Mouse (Mus musculus): ENCODE data around the gene Tada2a. TPM values are rescaled to one million over a fixed set of nuclear protein-coding genes. Genes with fewer than 3 reads are reported as not detected.
A peak's percentile ranks its signal among the peaks of the same experiment; 100 is the strongest.

Gene Tada2a
- polyA plus RNA-seq, 1 experiment = 0.15 TPM

GRCm38 (mm10) chr11:84081901-84082300 is 47.5 kb downstream of the Tada2a start:
- no peaks in the 10 kb centered on the region for H3K4me1 ChIP-seq (ENCODE audit: control insufficient read depth)
- H3K4me3 ChIP-seq (replicated peaks) = no peak overlapping the region
- peaks cover 49% of the 10 kb centered on the region for H3K36me3 ChIP-seq (ENCODE audit: control insufficient read depth)
- H3K27me3 ChIP-seq (ENCODE audit: control insufficient read depth) = no peaks in the 10 kb centered on the region
- TF ChIP-seq GATA1 (IDR thresholded peaks at IDR 0.05; ENCODE audit: low read length) (no peak), TAL1 (IDR thresholded peaks at IDR 0.05; ENCODE audit: low read length) (no peak)
- H3K9me3 ChIP-seq (ENCODE audit: control insufficient read depth, low read length) = no peaks in the 10 kb centered on the region

DNA sequence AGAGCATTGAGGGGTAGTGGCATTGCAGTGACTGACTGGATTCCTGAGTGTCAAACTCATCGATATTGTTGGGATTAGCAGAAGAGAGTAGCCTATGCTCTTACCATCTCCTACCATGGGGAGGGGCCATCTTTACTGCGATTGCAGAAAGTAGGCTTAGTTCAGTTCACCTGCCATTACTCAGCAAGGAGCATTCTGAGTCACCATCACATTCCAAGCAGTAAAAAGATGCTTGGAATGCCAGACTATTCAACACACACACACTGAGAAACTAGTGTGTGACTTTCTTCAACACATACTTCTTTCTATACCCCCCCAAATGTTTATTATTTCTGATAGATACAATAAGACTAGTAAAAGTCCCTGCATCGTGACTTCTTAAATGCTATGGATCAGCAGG is 49.1 kb downstream of the Tada2a start:
- no peak for TF ChIP-seq TAL1 (IDR thresholded peaks at IDR 0.05; ENCODE audit: low read length)
- TF ChIP-seq GATA1 (IDR thresholded peaks at IDR 0.05; ENCODE audit: low read length) = no peak
- Histone ChIP-seq H3K36me3 (ENCODE audit: control insufficient read depth) (peaks cover 39% of the 10 kb centered on the region), H3K4me3 (replicated peaks) (no peak overlapping the region), H3K9me3 (ENCODE audit: control insufficient read depth, low read length) (no peaks in the 10 kb centered on the region), H3K27me3 (ENCODE audit: control insufficient read depth) (no peaks in the 10 kb centered on the region), H3K4me1 (ENCODE audit: control insufficient read depth) (no peaks in the 10 kb centered on the region)

DNA sequence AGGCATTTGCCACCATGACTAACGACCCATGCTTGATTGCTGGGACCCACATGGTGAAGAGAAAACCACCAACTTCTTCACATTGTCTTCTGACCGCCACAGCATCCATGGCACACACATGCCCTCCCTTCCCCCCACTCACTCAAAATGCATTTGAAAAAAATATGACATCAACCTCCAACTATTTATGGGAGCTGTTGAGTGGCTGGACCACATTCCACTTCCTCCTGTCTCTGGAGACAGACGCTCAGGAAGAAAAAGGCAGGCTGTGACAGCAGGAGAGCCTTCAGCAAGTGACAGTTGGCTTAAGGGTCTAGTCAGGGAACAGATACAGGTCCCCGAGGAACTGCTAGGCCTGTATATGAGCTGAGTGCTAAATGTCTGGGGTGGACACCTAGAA is 49.5 kb downstream of the Tada2a start:
- peaks cover 39% of the 10 kb centered on the region for H3K36me3 ChIP-seq (ENCODE audit: control insufficient read depth)
- H3K9me3 ChIP-seq (ENCODE audit: control insufficient read depth, low read length) = no peaks in the 10 kb centered on the region
- TF ChIP-seq TAL1 (IDR thresholded peaks at IDR 0.05; ENCODE audit: low read length) (no peak), GATA1 (IDR thresholded peaks at IDR 0.05; ENCODE audit: low read length) (no peak)
- H3K4me1 ChIP-seq (ENCODE audit: control insufficient read depth) = no peaks in the 10 kb centered on the region
- no peak overlapping the region for H3K4me3 ChIP-seq (replicated peaks)
- H3K27me3 ChIP-seq (ENCODE audit: control insufficient read depth) = no peaks in the 10 kb centered on the region

GRCm38 (mm10) chr11:84079361-84079760 is 50.0 kb downstream of the Tada2a start:
- H3K27me3 ChIP-seq (ENCODE audit: control insufficient read depth) = no peaks in the 10 kb centered on the region
- no peak for TF ChIP-seq TAL1 (IDR thresholded peaks at IDR 0.05; ENCODE audit: low read length)
- TF ChIP-seq GATA1 (IDR thresholded peaks at IDR 0.05; ENCODE audit: low read length) = no peak
- no peaks in the 10 kb centered on the region for H3K4me1 ChIP-seq (ENCODE audit: control insufficient read depth)
- no peaks in the 10 kb centered on the region for H3K9me3 ChIP-seq (ENCODE audit: control insufficient read depth, low read length)
- no peak overlapping the region for H3K4me3 ChIP-seq (replicated peaks)
- H3K36me3 ChIP-seq (ENCODE audit: control insufficient read depth) = peaks cover 38% of the 10 kb centered on the region

DNA sequence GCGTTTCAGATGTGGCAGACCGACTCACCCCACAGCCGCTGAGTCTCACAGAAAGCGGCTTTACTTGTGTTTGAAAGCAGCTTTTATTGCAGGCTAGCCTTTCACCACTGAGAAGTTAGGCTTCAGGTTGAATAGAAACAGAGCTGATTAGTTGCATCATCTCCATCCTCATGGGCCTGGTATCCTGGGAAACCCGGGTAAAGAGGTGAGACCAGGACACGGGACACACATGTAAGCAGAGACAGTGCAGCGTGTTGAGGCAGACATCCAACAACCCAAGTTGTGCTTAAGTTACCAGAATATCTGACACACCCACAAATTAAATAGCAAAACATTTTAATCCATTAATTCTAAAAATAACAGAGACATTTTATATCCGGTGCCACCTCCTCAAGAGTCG is 50.8 kb downstream of the Tada2a start:
- no peaks in the 10 kb centered on the region for H3K4me1 ChIP-seq (ENCODE audit: control insufficient read depth)
- H3K4me3 ChIP-seq (replicated peaks) = no peak overlapping the region
- no peaks in the 10 kb centered on the region for H3K9me3 ChIP-seq (ENCODE audit: control insufficient read depth, low read length)
- no peaks in the 10 kb centered on the region for H3K27me3 ChIP-seq (ENCODE audit: control insufficient read depth)
- peaks cover 36% of the 10 kb centered on the region for H3K36me3 ChIP-seq (ENCODE audit: control insufficient read depth)
- TF ChIP-seq TAL1 (IDR thresholded peaks at IDR 0.05; ENCODE audit: low read length) = no peak

- no peaks in the 10 kb centered on the region for H3K4me1 ChIP-seq (ENCODE audit: control insufficient read depth)
- H3K4me3 ChIP-seq (replicated peaks) = no peak overlapping the region
- H3K36me3 ChIP-seq (ENCODE audit: control insufficient read depth) = peaks cover 24% of the 10 kb centered on the region
- H3K27me3 ChIP-seq (ENCODE audit: control insufficient read depth) = no peaks in the 10 kb centered on the region
- TF ChIP-seq TAL1 (IDR thresholded peaks at IDR 0.05; ENCODE audit: low read length) = no peak
- TF ChIP-seq GATA1 (IDR thresholded peaks at IDR 0.05; ENCODE audit: low read length) = no peak
- no peaks in the 10 kb centered on the region for H3K9me3 ChIP-seq (ENCODE audit: control insufficient read depth, low read length)
These were observed 52.4 kb downstream of the Tada2a start for GRCm38 (mm10) chr11:84077008-84077407.

DNA sequence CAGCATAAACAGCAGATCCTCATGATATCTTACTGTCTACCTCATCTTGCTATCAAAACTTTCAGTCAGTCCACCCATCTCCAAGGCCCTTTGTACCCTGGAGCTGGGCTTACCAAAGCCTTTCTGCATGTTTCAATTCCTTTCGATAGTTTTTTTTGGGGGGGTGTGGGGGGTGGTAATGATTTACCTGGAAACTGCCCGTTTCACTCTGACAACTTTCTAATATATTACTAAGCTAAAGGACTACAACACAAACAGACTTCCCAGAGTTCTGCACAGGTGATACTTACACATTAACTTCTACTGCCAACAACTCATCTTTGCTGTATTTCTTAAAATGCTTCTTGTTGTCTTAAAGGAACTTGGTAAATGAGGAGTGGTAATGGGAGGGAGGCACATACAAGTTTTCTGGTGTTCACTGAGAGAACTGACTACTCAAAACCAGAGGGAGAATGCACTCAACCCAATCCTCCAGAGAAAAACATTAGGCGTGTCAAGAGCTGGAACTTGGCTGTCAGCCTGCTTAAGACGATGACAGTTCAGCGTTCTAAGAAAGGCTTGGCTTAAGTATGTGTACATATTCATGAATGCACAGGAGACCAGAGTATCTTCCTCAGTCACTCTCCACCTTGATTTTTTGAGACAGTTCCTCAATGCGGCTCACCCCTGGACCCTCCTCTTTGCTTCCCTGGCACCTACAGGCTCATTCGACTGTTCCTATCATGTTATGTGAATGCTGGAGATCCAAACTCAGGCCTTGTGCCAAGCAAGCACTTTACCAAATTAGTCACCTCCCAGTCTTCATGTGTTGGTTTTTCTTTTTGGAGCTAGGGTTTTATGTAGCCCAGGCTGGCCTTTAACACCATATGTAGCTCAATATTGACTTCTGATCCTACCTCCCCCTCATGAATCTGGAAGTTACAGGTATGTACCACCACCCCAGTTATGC is 55.3 kb downstream of the Tada2a start:
- H3K27me3 ChIP-seq (ENCODE audit: control insufficient read depth) = peaks cover 22% of the 10 kb centered on the region
- no peak overlapping the region for H3K4me3 ChIP-seq (replicated peaks)
- no peaks in the 10 kb centered on the region for H3K4me1 ChIP-seq (ENCODE audit: control insufficient read depth)
- TF ChIP-seq GATA1 (IDR thresholded peaks at IDR 0.05; ENCODE audit: low read length) (no peak), TAL1 (IDR thresholded peaks at IDR 0.05; ENCODE audit: low read length) (no peak)
- H3K9me3 ChIP-seq (ENCODE audit: control insufficient read depth, low read length) = no peaks in the 10 kb centered on the region; the same call in 1 of the 2 replicates
- H3K36me3 ChIP-seq (ENCODE audit: control insufficient read depth) = peaks cover 8% of the 10 kb centered on the region

DNA sequence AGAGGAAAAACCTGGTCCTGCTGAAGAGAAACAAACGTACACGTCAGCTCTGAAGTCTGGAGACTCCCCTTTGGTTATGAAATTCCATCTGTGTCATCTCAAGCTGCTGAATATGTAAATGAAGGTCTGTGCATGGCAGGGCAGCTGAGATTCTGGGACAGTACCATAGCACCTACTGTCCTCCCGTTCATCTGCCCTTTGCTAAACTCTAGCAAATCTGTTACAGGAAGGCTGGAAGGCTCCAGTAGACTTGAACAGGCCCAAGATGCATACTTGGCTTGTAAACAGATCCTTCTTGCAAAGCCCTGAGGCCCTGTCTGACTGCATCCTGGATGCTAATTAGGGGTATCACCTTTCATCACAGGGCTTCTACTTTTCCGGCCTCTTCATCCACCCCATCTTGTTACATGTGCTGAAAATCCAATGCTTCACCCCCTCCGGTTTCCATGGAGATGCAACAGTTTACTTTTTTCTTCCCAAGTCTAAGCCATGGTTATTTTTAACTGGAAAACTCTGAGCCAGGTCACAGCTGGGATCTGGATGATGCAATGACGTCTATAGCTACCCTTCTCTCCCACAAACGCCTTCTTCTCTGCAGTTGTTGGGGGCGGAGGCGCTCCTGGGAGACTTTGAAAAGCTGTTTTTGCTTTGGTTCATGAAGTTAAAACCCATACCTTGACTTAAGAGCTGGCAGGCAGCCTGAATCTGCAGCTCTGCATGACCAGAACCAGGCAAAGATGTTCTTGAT is 56.3 kb downstream of the Tada2a start:
- TF ChIP-seq GATA1 (IDR thresholded peaks at IDR 0.05; ENCODE audit: low read length) = no peak
- TF ChIP-seq TAL1 (IDR thresholded peaks at IDR 0.05; ENCODE audit: low read length) = no peak
- no peak overlapping the region for H3K4me3 ChIP-seq (replicated peaks)

DNA sequence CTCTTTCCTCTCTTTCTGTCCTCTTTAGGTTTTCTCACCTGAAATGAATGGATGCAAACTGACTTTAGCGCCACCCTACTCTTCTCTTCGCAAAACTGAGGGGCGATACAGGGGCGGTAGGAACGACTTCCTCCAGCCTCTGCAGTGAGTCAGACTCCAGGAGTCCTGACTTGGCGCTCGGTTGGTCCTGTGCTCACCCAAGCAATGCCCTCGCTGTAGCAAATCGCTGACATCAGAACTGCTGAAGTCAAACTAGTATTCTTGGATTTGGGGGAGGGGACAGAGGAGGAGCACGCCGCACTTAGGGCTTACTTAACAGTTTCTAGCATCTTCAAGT is 60.4 kb downstream of the Tada2a start, which contains the start of gene Dusp14:
Dusp14 (minus strand) TSS at position 228 of the 337 bp plus-strand sequence.
- peak within 1 kb of the TSS; percentile 51 for H3K4me3 ChIP-seq (replicated peaks)
- H3K9me3 ChIP-seq (ENCODE audit: control insufficient read depth, low read length) = peaks cover 5% of the 10 kb centered on the region; the same call in 1 of the 2 replicates
- peaks cover 5% of the 10 kb centered on the region for H3K4me1 ChIP-seq (ENCODE audit: control insufficient read depth)
- no peaks in the 10 kb centered on the region for H3K36me3 ChIP-seq (ENCODE audit: control insufficient read depth)
- peaks cover 72% of the 10 kb centered on the region for H3K27me3 ChIP-seq (ENCODE audit: control insufficient read depth)
- TF ChIP-seq TAL1 (IDR thresholded peaks at IDR 0.05; ENCODE audit: low read length) (no peak), GATA1 (IDR thresholded peaks at IDR 0.05; ENCODE audit: low read length) (no peak)

More for the DNA sequence above, 56.3 kb downstream of the Tada2a start:
- no peaks in the 10 kb centered on the region for H3K36me3 ChIP-seq (ENCODE audit: control insufficient read depth)
- H3K4me1 ChIP-seq (ENCODE audit: control insufficient read depth) = peaks cover 5% of the 10 kb centered on the region
- H3K27me3 ChIP-seq (ENCODE audit: control insufficient read depth) = peaks cover 32% of the 10 kb centered on the region
- peaks cover 5% of the 10 kb centered on the region; the same call in 1 of the 2 replicates for H3K9me3 ChIP-seq (ENCODE audit: control insufficient read depth, low read length)
